Mouse (Mus musculus) liver, embryonic 16.5 days (tissue): ENCODE measurements around the gene Prkn. TPM values are rescaled to one million over a fixed set of nuclear protein-coding genes. Genes with fewer than 3 reads are reported as not detected.

ENCODE experiments used
- ATAC-seq: fragments of 200-750 bp; cut with Nextera tagmentation; 2 replicates; pipeline ENCODE4 v1.8.0; 2017; ENCODE audit warnings: low read depth, mild to moderate bottlenecking, moderate number of reproducible peaks, moderate library complexity
- H3K27ac ChIP-seq: fragments of 300-500 bp; sonication (generic); 2 replicates; pipeline ENCODE4 v1.5.1; 2014; ENCODE audit warnings: mild to moderate bottlenecking, low read length
- H3K27me3 ChIP-seq: fragments of 300-500 bp; sonication (generic); 2 replicates; pipeline ENCODE4 v1.6.1; 2014; ENCODE audit warnings: low read depth, low read length, mixed read lengths; ENCODE audit not compliant: control insufficient read depth, insufficient read depth
- H3K36me3 ChIP-seq: fragments of 300-500 bp; sonication (generic); 2 replicates; pipeline ENCODE4 v1.6.1; 2014; ENCODE audit warnings: mild to moderate bottlenecking; ENCODE audit not compliant: control insufficient read depth, insufficient read depth
- H3K4me1 ChIP-seq: fragments of 300-500 bp; sonication (generic); 2 replicates; pipeline ENCODE4 v1.6.1; 2014; ENCODE audit warnings: low read depth, low read length, mixed read lengths; ENCODE audit not compliant: control insufficient read depth
- H3K4me2 ChIP-seq: fragments of 300-500 bp; sonication (generic); 2 replicates; pipeline ENCODE4 v1.6.1; 2014; ENCODE audit warnings: low read depth, low read length, mixed read lengths
- H3K4me3 ChIP-seq: fragments of 300-500 bp; sonication (generic); 2 replicates; pipeline ENCODE4 v1.5.1; 2014; ENCODE audit warnings: low read depth, mild to moderate bottlenecking, low read length
- H3K9ac ChIP-seq: fragments of 300-500 bp; sonication (generic); 2 replicates; pipeline ENCODE4 v1.6.1; 2014; ENCODE audit warnings: low read depth, low read length
- H3K9me3 ChIP-seq: fragments of 300-500 bp; sonication (generic); replicated peaks from 2 replicates; pipeline ENCODE4 v1.6.1; 2016; ENCODE audit warnings: low read length; ENCODE audit not compliant: control insufficient read depth
- WGBS: fragments of 180-500 bp; shearing (Covaris S2); extraction: QIAGEN DNeasy Blood & Tissue Kit; methylation state at CpG from one replicate; pipeline ENCODE4 v1.1.7; 2014; ENCODE audit not compliant: insufficient replicate concordance; 5-methylcytosine and 5-hydroxymethylcytosine counted together
- polyA plus RNA-seq: library from polyadenylated mRNA; unstranded; fragments of >200 nt; fragmentation: Nextera tagmentation; extraction: Ambion mirVana; gene quantifications from 2 replicates; pipeline ENCODE4 v1.2.1, GENCODE M21; 2015

Prkn gene
- polyA plus RNA-seq, 1 experiment from 2014 or later, result 0.70 TPM

GRCm38 (mm10) chr17:11837121-11837520 lies 996.9 kb downstream of the Prkn start:
- H3K27ac ChIP-seq, result no peak overlapping the region
- no peak for ATAC-seq
- no peak overlapping the region for H3K9ac ChIP-seq
- no peaks in the 10 kb centered on the region for H3K27me3 ChIP-seq
- 63% methylated on average over 3 of the region's 3 CpGs for WGBS
- no peak overlapping the region for H3K4me3 ChIP-seq
- H3K9me3 ChIP-seq, result no peaks in the 10 kb centered on the region
- no peak overlapping the region for H3K4me2 ChIP-seq
- no peaks in the 10 kb centered on the region for H3K36me3 ChIP-seq
- no peaks in the 10 kb centered on the region for H3K4me1 ChIP-seq

GRCm38 (mm10) chr17:11844436-11844835 lies 1004.3 kb downstream of the Prkn start:
- H3K27ac ChIP-seq, result no peak overlapping the region
- H3K9ac ChIP-seq, result no peak overlapping the region
- ATAC-seq, result no peak
- no peaks in the 10 kb centered on the region for H3K4me1 ChIP-seq
- no peak overlapping the region for H3K4me2 ChIP-seq
- H3K27me3 ChIP-seq, result no peaks in the 10 kb centered on the region
- no peaks in the 10 kb centered on the region for H3K9me3 ChIP-seq
- no peak overlapping the region for H3K4me3 ChIP-seq
- 67% methylated on average over 4 of the region's 4 CpGs for WGBS
- H3K36me3 ChIP-seq, result no peaks in the 10 kb centered on the region

- no peaks in the 10 kb centered on the region for H3K4me1 ChIP-seq
- no peak overlapping the region for H3K4me3 ChIP-seq
- H3K4me2 ChIP-seq, result no peak overlapping the region
- WGBS, result 28% methylated on average over 3 of the region's 3 CpGs
- H3K27ac ChIP-seq, result no peak overlapping the region
- H3K9ac ChIP-seq, result no peak overlapping the region
- H3K36me3 ChIP-seq, result no peaks in the 10 kb centered on the region
- no peaks in the 10 kb centered on the region for H3K9me3 ChIP-seq
- ATAC-seq, result no peak
- H3K27me3 ChIP-seq, result no peaks in the 10 kb centered on the region
These were observed 1004.8 kb downstream of the Prkn start for GRCm38 (mm10) chr17:11844989-11845388.

DNA sequence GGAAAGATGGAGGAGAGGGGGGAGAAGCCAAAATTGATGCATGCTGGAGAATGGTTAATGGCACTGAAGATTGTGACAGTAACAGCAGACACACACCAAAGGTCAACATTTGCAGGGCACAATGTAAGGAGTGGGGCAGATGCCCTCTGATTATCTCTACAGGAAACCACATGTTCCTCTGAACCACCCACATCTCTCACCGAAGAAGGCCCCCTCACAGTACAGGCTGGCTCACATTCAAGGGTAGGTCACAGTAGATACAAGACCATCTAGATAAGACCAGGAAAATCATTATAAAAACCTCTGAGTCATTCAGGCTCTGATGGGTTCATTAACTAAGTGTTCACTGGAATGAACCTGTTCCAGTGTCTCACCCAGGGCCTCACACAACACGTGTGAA lies 1005.3 kb downstream of the Prkn start:
- no peak overlapping the region for H3K9ac ChIP-seq
- no peaks in the 10 kb centered on the region for H3K4me1 ChIP-seq
- H3K4me3 ChIP-seq, result no peak overlapping the region
- no peak for ATAC-seq
- no peak overlapping the region for H3K4me2 ChIP-seq
- H3K27me3 ChIP-seq, result no peaks in the 10 kb centered on the region
- H3K9me3 ChIP-seq, result no peaks in the 10 kb centered on the region
- no peaks in the 10 kb centered on the region for H3K36me3 ChIP-seq
- no peak overlapping the region for H3K27ac ChIP-seq
- 18% methylated on average over 2 of the region's 2 CpGs for WGBS

GRCm38 (mm10) chr17:11854571-11854970 lies 1014.4 kb downstream of the Prkn start:
- Histone ChIP-seq H3K4me3 (no peak overlapping the region), H3K4me1 (no peaks in the 10 kb centered on the region), H3K9me3 (no peaks in the 10 kb centered on the region), H3K4me2 (no peak overlapping the region), H3K27ac (no peak overlapping the region), H3K9ac (no peak overlapping the region), H3K36me3 (no peaks in the 10 kb centered on the region), H3K27me3 (no peaks in the 10 kb centered on the region)
- no peak for ATAC-seq
- WGBS, result 69% methylated on average over 10 of the region's 10 CpGs

GRCm38 (mm10) chr17:11858772-11859405 lies 1018.7 kb downstream of the Prkn start:
- WGBS, result 57% methylated on average over 7 of the region's 7 CpGs
- H3K4me1 ChIP-seq, result no peaks in the 10 kb centered on the region

GRCm38 (mm10) chr17:11861178-11861577 lies 1021.0 kb downstream of the Prkn start:
- ATAC-seq, result no peak
- no peaks in the 10 kb centered on the region for H3K9me3 ChIP-seq
- H3K4me3 ChIP-seq, result no peak overlapping the region
- no peaks in the 10 kb centered on the region for H3K27me3 ChIP-seq
- H3K4me2 ChIP-seq, result no peak overlapping the region
- H3K4me1 ChIP-seq, result no peaks in the 10 kb centered on the region
- H3K27ac ChIP-seq, result no peak overlapping the region
- H3K36me3 ChIP-seq, result no peaks in the 10 kb centered on the region
- 61% methylated on average over 6 of the region's 6 CpGs for WGBS
- no peak overlapping the region for H3K9ac ChIP-seq

More at GRCm38 (mm10) chr17:11858772-11859405, 1018.7 kb downstream of the Prkn start:
- no peak overlapping the region for H3K4me2 ChIP-seq
- H3K36me3 ChIP-seq, result no peaks in the 10 kb centered on the region
- no peak for ATAC-seq
- H3K9me3 ChIP-seq, result no peaks in the 10 kb centered on the region
- H3K4me3 ChIP-seq, result no peak overlapping the region
- H3K27me3 ChIP-seq, result no peaks in the 10 kb centered on the region
- no peak overlapping the region for H3K27ac ChIP-seq
- H3K9ac ChIP-seq, result no peak overlapping the region

- no peak overlapping the region for H3K9ac ChIP-seq
- H3K4me3 ChIP-seq, result no peak overlapping the region
- no peak overlapping the region for H3K27ac ChIP-seq
- no peak for ATAC-seq
- H3K4me2 ChIP-seq, result no peak overlapping the region
- H3K27me3 ChIP-seq, result no peaks in the 10 kb centered on the region
- 52% methylated on average over 2 of the region's 2 CpGs for WGBS
- no peaks in the 10 kb centered on the region for H3K36me3 ChIP-seq
- no peaks in the 10 kb centered on the region for H3K4me1 ChIP-seq
- no peaks in the 10 kb centered on the region for H3K9me3 ChIP-seq
These were observed 1022.2 kb downstream of the Prkn start for GRCm38 (mm10) chr17:11862360-11862759.

GRCm38 (mm10) chr17:11863017-11863416 lies 1022.8 kb downstream of the Prkn start:
- Histone ChIP-seq H3K36me3 (no peaks in the 10 kb centered on the region), H3K27ac (no peak overlapping the region), H3K4me2 (no peak overlapping the region), H3K4me3 (no peak overlapping the region), H3K9ac (no peak overlapping the region), H3K27me3 (no peaks in the 10 kb centered on the region), H3K4me1 (no peaks in the 10 kb centered on the region), H3K9me3 (no peaks in the 10 kb centered on the region)
- ATAC-seq, result no peak
- 67% methylated on average over 11 of the region's 11 CpGs for WGBS
